Mouse (Mus musculus): ENCODE measurements at regions not wholly inside any gene's neighbourhood (a gene's known extent, or its start where the extent isn't known, plus 50 kb on each side); places are given as distances from the start of the nearest gene placed in this dataset.

- no peak for TF ChIP-seq TAL1 (conservative IDR thresholded peaks at IDR 0.05; ENCODE audit: low read depth, low read length)
- no peak for TF ChIP-seq CTCF (IDR thresholded peaks at IDR 0.05; ENCODE audit: low read depth, low read length)
- no peak for TF ChIP-seq GATA1 (IDR thresholded peaks at IDR 0.05; ENCODE audit: borderline replicate concordance, low read length)
- TF ChIP-seq GATA2 (IDR thresholded peaks at IDR 0.05; ENCODE audit: borderline replicate concordance, low read depth, low read length), result no peak
Measured at GRCm38 (mm10) chr14:45734530-45735410, 76.8 kb upstream of the Ddhd1 start.

Data from G1E (cell line).